Comparison of ENCODE assay signal across 16 mouse cellular contexts in genomic region chr13:56055720-56056119, GRCm38 (mm10).
"Had no signal": no experiment of that assay in that cellular context is flagged by ENCODE, and none has a peak within 500 bp of the region (broad histone marks: within the 10 kb centered on the region; RNA-seq: fewer than 3 reads in every experiment).

No protein-coding gene starts in this region.

- H3K9me3 ChIP-seq: kidney, embryonic 15.5 days; limb, embryonic 13.5 days; midbrain, embryonic 15.5 days; neural tube, embryonic 13.5 days had no signal

- DNase-seq: kidney, adult 2 months; kidney, postnatal 25 days; left cerebral cortex, postnatal 4 days; lung, adult 18-20 months; lung, postnatal 36 days; right cerebral cortex, postnatal 14 days; thymus, adult 18-20 months; thymus, postnatal 14 days had no signal

- H3K27me3 ChIP-seq: midbrain, embryonic 15.5 days; neural tube, embryonic 13.5 days had no signal

- H3K4me3 ChIP-seq: kidney, embryonic 15.5 days; layer of hippocampus, adult 2 months; limb, embryonic 13.5 days; midbrain, embryonic 15.5 days; neural tube, embryonic 13.5 days had no signal

- H3K4me2 ChIP-seq: kidney, embryonic 15.5 days; limb, embryonic 13.5 days; midbrain, embryonic 11.5 days; midbrain, embryonic 15.5 days; neural tube, embryonic 13.5 days had no signal

- ATAC-seq: lung, postnatal 0 days; midbrain, embryonic 15.5 days had no signal

- H3K9ac ChIP-seq: kidney, embryonic 15.5 days; limb, embryonic 13.5 days; liver, embryonic 14.5 days; midbrain, embryonic 15.5 days; neural tube, embryonic 13.5 days had no signal

- H3K36me3 ChIP-seq: kidney, embryonic 15.5 days; limb, embryonic 13.5 days; midbrain, embryonic 15.5 days; neural tube, embryonic 13.5 days had no signal

- H3K27ac ChIP-seq: kidney, embryonic 15.5 days; layer of hippocampus, adult 2 months; limb, embryonic 13.5 days; liver, embryonic 14.5 days; midbrain, embryonic 15.5 days; neural tube, embryonic 13.5 days had no signal
